Mouse (Mus musculus): ENCODE results near the gene Nfkbil1.
"Not testable (repeated sequence)": the region's sequence is repeated elsewhere in the genome, so short reads cannot be mapped to it uniquely, and the experiment has no call there.

The Nfkbil1 gene

DNA sequence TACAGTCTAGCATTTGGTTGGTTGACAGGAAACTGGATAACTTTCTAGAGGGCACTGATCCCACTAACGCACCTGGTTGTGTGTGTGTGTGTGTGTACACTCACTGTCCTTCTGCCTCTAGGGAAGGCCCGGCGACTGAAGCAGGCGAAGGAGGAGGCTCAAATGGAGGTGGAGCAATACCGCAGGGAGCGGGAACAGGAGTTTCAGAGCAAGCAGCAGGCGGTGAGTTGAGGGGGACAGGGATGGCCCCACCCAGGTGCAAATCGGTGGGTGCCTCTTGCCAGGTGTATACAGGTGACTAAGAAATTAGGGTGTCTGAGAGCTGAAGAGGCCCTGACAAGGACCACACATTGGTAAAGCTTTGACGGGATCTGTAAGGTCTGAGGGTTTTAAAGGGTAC is 1.4 kb upstream of the Nfkbil1 start:
- no peak for DNase-seq (ENCODE audit: low read depth)

DNA sequence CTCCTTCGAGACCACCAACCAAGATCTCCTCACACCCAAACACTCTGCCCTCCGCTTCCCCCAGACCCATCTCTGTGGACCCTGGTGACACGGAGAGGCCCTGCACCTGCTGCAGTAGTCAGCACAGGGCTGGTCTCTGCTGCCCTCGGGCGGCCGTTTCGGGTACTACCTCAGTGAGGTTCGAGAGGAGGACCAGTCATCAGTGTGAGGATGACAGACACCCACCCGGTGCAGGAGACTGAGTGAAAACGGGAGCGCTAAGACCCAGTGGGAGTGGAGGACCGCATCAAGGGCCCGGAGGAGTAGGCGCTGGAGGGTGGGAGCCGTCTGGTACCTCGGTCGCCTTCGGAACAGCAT is 776 bp upstream of the Nfkbil1 start:
- DNase-seq (ENCODE audit: low read depth): peak; percentile 90

DNA sequence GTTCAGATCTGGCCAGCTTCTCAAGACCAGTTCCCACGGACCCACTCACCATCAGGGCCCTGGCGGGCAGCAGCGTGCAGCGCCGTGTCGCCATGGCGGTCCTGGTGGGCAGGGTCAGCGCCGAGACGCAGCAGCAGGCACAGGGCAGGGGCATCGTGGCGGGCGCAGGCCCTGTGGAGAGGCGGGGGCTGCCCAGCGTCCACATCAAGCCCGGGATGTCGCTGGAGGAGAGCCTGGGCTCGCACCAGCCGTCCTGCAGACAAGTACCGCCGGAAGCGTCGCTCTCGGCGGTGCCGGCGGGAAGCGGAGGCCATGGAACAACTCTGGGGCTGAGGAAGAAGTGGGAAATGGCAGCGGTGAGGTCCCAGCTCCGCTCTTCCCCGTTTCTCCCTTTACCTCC is 689 bp downstream of the Nfkbil1 start:
- DNase-seq (ENCODE audit: low read depth): no peak

DNA sequence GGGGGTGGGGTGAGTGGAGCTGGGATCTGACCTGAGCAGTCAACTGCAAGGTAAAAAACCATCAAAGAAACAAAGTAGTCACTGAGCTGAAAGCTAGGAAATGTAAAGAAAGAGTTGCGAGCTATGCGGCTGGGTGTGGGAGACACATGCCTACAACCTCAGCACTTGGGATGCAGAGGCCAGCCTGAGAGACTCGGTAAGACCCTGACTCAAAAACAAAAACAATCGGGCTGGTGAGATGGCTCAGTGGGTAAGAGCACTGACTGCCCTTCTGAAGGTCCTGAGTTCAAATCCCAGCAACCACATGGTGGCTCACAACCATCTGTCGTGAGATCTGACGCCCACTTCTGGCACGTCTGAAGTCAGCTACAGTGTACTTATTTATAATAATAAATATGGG is 1.5 kb downstream of the Nfkbil1 start:
- not testable (repeated sequence) for DNase-seq (ENCODE audit: low read depth)

DNA sequence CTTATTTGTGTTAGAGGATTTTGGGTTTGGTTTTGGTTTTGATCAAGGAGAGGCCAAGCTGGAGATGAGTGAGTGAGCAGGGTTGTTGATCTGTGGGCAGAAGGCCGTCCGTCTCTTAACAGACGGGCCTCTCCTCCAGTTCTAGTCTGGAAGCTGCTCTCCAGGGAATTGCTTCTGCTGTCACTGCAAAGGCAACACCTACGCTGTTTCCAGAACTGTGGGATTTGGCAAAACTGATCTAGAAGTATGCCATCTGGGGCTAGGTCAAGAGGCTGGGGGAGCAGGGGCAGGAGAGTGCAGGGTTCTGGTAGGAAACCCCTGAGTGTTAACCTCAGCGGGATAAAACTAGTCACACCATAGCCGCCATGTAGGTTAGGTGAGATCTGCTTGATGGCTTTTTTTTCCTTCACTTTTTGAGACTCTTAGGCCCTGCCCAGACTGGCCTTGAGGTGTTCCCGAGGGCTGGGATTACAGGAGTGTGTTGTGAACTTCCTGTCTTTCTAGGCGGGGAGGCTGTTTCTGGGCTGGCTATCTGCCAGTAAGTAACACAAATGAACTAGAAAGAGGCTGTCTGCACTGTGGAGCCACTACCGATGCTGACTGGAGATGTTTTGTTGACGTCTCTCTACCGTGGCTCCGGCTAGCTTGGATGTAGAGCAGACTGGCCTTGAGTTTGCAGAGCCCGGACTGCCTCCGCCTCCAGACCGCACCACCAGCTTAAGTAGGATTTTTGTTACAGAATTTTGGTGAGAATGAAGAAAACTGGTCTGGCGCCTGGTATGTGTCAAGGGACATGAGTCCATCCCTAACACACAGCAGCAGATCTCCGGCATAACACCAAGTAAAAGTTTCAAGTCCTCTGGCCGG is 2.2 kb downstream of the Nfkbil1 start, which contains the start of gene Atp6v1g2:
Gene Atp6v1g2 (plus strand): TSS at position 547 of the 867 bp plus-strand sequence.
- DNase-seq (ENCODE audit: low read depth): no peak

DNA sequence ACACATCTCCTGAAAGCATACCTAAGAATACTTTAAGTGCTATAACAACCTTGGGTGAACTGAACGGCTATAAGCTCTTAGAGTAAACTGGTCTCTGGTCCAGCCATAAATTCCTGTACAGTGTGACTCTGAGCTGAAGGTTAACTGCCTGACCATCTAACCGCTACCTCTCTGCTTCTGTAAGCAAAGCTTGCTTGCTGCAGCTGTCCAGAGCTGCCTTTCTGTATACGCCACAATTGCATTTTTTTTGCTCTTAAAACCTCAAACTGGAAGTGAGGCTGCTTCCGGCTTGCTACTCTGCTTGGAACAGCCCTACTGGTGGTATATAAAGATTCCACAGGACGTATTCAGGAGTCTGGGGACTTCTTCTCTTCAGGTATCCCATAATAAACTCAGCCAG is 2.9 kb downstream of the Nfkbil1 start:
- no peak for DNase-seq (ENCODE audit: low read depth)

DNA sequence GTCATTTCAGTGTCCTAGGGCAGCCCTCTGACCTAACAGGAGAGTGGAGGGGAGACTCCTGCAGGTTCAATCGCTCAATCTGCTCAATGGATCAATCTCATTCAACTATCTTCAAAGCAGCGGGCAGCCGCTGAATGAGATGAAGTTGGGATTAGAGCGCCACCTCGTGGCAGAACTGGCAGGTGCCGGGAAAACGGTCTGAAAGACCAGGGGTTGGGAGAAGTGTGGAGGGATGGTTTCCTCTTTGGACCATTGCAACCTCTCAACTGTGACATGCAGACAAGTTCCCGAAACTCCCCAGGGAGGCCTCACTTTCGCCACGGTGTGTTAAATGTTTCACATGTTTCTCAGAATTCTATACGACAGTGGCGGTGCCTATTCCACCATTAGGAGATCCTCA is 3.5 kb downstream of the Nfkbil1 start:
- DNase-seq (ENCODE audit: low read depth): peak; percentile 65

DNA sequence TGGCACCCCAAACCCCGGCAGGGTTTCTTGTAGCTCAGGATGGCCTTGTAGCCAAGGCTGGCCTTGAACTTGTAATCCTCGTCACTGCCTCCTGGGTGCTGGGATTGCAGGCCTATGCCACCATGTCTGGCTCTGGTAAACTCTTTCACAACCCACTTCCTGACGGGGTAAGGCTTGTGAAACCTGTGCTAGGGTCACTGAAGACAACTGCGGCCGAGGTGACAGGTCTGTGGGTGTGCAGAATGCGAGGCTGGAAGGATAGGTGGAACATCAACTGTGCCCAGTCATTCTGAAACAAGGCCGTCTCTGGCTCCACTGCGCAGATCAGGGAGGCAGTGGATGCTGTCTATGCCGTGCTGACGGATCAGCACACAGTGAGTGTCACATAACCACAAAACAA is 4.6 kb downstream of the Nfkbil1 start:
- DNase-seq (ENCODE audit: low read depth): no peak

DNA sequence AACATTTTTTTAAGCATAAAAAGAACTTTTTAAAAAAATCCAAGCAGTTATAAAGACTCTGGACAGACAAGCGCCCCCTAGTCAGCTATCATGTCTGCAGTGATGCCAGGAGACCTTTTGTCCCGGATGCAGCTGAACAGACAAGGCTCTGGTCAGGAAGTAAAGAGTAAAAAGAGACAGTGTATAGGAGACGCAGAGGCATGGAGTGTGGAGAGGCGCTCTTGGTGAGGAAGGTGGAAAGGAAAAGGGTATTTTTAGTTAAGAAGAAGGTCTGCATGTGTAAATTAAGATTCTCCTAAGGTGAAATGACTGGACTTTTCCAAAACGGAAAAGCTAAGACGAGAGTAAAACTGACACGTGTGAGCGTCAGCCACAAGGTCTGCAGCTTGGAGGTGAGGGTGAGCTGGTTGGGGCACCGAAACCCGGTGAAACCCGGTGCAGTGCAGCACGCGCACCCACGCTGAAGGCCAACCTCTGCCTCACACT is 9.0 kb downstream of the Nfkbil1 start:
- no peak for DNase-seq (ENCODE audit: low read depth)

DNA sequence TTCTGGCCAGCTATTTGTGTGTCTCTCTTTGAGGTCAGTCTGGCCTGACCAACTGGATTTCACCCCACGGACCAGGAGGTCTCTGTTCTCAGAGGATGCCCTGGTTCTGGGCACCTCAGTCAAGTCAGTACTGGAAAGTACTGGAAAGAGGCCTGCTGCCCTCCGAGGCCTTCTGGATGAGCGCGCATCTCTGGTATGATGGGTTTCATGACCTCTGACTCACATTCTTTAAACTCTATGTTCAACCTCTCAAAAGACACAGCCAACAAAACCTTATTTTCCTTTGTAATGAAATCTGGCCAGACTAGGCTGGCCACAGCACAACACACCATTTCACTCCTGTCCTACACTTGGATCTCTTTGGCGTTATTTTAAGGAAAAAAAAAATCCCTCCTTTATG is 10.1 kb downstream of the Nfkbil1 start:
- no peak for DNase-seq (ENCODE audit: low read depth)

DNA sequence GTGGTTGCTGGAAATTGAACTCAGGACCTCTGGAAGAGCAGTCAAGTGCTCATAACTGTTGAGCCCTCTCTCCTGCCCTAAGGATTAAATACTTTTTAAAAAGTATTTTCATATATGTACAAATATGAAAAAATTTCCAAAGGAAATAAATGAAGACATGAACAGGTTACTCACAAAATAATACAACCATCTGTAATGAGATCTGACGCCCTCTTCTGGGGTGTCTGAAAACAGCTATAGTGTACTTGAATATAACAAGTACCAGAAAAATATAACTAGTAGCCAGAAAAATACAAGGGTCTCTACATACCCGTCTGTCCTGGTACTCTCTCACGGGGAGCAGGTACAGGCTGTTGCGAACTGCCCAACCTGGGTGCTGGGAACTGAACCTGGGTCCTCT is 11.0 kb downstream of the Nfkbil1 start:
- DNase-seq (ENCODE audit: low read depth): no peak

DNA sequence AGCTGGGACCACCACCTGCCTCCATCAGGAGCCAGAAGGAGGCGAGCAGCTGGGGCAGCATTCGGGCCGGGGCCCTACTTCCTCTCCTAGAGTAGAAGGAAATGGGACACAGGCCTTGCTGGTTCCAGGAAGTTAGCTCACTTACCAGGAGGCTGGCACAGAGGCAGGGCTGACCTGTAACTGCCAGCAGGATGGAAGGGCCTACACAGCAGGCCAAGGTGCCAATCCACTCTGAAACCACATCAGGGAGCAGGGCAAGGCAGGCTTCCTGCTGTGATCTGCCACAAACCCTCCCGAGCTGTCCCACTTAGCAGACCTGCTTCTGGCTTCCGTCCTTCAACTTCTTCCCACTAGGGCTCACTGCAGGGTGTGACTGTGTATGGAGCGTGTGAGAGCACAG is 13.3 kb downstream of the Nfkbil1 start:
- DNase-seq (ENCODE audit: low read depth): no peak

DNA sequence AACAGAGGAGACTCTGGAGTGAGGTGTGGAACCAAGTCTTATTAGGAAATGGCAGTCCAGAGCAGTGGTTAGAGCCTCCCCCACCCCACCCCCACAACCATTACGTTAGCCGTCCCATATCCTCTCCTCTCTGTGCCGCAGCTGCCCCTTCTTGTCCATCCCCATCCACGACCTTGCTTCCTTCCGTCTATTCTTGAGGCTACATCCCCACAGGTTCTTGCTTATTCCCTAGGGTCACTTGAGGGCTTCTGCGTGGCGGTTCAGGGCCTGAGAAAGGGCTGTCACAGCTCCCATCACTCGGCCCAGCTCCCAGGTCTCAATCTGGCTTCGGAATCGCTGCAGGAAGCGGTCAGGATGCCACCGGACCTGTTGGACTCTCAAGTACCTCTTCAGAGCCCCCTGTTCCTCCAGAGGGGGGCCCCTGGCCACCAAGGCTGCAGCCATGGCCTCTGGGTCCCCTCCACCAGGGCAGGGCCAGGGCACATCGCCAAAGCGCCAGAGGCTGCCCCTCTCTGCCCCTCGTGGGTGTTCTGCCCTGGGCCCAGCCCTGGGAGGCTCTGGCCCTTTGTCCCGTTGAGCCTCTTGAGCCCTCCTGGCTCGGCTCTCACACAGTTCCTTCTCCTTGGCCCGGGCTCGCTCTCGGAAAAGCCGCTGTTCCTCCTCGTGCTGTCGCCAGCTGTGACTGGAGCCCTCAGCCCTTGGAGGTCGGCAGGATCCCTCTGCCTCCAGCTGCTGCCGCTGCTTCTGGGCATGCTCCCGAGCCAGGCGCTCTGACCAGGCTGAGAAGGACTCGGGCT is 15.2 kb downstream of the Nfkbil1 start, which contains the start of gene Gm16181:
Gene Gm16181 (plus strand): TSS at position 679 of the 797 bp plus-strand sequence.
- DNase-seq (ENCODE audit: low read depth): no peak

DNA sequence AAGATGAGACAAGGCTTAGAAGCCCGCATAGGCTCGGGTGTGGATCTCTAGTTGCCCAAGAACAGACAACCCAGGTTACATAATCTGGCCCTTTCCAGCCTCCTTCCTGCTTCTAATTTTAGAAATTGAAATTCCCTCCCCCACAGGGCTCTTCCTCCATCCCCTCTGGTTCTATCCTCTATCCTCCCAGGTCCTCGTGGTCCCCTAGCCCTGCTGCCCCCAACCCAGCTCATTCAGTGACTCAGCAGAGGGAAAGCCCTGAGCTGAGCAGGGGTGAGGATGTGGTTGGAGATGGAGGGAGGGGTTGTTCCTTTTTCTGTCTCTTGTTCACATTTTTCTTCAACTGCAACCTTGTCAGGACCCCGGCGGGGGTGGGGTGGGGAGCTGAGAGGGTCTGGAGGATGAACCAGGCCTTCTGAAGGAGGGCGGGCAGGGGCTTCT is 16.0 kb downstream of the Nfkbil1 start:
- DNase-seq (ENCODE audit: low read depth): no peak

DNA sequence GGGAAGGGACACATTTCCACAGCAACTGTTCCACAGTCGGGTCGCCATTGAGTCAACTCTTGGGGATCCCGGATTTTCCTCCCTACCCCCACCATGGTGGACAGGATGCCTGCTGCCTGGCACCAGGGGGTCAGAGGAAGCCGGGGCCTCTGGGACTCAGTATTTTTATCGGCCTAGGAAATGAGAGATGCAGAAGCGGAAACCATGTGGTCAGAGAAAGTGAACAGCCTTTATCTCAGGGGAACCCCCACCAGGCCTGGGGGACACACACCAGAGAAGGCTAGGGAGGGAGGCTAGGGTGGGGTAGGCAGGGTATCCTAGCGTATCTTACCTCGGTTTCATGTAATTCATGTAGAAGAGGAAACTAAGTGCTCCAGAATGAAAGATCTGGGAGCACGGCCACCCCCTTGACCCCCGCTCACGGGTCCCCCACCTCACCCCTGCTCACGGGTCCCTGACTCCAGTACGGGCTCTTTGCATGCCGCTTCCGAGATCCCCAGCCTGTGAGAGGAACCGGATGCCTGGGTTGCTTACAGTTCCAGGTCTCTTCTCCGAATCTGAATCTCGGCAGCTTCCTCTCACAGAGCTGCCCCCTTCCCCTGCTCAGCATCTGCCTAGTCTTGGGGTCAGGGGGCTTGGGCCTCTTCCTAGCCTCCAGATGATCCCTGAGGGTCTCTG is 16.9 kb downstream of the Nfkbil1 start:
- DNase-seq (ENCODE audit: low read depth): no peak

DNA sequence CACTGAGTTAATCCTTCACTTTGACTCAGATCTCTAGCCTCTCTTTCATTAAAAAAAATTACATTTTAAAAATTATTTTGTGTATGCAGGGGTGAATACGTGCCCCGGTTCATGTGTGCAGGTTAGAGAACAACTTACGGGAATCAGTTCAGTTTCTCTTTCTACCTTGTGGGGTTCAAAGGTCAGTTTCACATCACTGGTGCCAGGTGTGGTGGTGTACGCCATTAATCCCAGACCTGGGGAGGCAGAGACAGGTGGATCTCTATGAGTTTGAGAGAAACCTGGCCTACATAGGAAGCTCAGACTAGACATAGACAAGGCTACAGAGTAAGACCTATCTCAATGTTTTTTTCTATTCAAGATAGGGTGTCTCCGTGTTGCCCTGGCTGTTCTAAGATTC is 22.5 kb downstream of the Nfkbil1 start:
- DNase-seq (ENCODE audit: low read depth): no peak

DNA sequence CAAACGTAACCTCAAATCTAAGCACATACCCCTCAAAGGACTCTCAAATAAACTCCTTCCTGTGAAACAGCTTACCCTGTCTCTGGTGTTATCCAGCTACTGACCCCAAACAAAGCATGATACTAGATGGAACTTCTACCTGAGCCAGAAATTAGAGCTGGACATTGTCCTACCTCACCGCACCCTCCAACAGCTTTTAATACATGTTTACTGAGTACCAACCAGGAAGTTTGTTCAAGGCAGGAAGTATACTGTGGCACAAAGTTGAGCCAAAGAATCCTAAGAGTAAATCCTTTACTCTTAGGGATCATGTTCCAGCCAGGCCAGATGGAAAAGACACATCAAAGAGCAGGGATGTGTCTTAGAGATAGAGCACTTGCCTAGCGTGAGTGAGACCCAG is 25.0 kb downstream of the Nfkbil1 start:
- no peak for DNase-seq (ENCODE audit: low read depth)

DNA sequence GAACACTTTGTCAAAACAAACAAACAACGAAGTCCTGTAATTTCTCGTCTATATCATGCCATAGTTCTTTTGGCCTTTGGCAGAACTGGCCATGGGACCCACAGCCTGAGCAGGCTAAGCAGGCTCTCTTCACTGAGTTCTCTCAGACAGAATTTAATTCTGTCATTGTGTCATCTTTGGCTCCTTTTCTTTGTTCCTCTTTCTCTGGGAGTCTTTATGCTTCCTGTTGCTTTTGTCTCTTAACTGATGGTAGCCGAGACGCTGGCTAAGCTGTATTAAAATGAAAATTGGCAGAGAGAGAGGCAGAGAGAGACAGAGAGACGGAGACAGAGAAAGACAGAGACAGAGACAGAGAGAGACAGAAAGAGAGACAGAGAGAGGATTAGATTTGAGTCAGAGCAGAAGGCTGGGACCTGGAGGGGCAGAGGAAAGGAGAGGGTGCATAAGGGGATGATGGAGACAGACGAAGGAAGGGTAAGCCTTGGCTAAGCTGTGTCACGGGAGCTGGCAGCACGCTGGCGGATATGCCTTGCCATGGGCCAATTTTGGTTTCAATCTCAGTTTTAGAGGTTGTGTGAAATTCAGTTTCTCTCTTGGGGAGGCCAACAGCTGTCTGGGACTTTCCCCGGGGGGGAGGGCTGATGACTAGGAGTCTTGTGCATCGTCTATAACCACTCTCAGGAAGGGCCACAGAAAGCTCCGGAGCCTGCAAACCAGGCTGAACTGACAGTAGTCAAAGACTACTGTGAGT is 25.6 kb downstream of the Nfkbil1 start:
- DNase-seq (ENCODE audit: low read depth): no peak

DNA sequence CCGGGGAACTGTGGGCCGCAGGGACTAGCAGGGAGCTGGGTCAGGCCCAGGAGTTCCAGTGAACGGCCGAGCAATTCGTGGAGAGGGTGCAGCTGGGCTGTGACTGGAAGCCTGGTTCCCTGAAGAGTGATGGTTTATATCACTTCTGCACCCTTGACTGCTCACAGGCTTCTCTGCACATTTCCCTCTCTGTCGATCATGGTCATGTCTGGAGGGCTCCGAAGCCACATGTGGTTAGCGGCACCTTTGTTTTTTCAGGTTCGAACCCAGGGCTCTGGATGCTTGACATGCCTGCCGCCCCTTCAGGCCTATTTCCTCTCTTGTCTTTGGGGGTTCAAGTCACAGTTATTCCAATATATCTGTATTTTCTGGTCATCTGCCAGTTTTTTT is 30.2 kb downstream of the Nfkbil1 start:
- DNase-seq (ENCODE audit: low read depth): no peak

DNA sequence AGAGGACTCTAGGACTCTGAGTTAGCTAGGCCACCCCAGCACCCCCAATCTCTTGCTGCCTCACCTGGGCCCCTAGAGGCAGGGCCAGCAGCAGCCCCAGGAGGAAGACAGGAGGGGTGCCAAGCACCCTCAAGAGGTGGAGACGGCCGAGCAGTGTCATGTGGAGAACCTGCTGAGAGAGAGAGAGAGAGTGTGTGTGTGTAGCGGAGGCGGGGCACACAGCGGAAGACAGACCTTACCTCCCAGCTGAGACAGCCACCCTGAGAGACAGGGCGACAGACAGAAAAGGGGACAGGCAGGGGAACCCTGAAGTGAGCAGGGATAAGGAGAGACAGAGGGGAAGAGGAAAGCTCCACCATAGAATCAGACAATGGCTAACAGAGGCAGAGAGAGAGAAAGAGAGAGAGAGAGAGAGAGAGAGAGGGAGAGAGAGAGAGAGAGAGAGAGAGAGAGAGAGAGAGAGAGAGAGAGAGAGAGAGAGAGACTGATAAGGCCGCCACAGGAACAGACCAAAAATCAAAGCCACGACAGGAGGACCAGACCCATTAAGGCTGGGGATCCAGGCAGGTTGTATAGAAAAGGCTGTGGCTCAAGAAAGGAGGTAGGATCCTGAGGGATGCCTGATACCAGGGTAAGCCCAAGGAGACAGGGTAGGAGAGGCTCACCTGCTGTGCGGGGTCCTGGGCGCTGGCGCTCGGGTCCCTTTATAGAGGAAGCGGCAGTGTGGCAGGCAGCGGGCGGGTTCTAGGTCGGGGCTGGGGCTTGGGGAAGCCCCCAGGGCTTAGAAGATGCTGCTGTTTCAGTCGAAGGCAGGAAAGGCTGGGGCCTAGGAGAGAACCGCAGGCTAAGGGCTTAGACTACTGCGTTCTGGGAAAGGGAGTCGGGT is 30.9 kb downstream of the Nfkbil1 start, which contains the start of gene Lta:
Gene Lta (minus strand): TSS at position 858 of the 886 bp plus-strand sequence.
- DNase-seq (ENCODE audit: low read depth): no peak

DNA sequence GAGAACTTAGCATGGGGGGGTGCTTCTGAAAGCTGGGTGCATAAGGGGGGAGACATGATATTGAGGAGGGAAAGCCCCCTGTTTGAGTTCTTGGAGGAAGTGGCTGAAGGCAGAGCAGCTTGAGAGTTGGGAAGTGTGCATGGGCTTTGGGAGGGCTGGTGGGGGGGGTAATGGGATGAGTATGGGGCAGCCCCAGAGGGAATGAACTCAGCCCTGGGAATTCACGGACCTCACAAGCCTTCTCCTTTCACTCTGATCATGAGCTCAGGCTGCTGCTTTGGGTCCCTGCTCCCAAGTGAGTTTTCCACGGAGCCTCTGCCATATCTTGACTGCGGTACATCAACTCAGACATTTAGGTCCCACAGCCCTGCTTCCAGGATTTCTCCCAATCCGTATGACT is 33.1 kb downstream of the Nfkbil1 start:
- DNase-seq (ENCODE audit: low read depth): no peak

Measured in c-Kit-positive CD71-positive TER-119-negative erythroid progenitor cells, embryonic 14.5 days (primary cell).